Mouse (Mus musculus) stomach, embryonic 14.5 days (tissue): ENCODE results near the gene Tmem42. TPM values are rescaled to one million over a fixed set of nuclear protein-coding genes. Genes with fewer than 3 reads are reported as not detected.

Experiments
- ATAC-seq: fragments of 200-750 bp; cut with Nextera tagmentation; 2 replicates; pipeline ENCODE4 v1.8.0; 2017; ENCODE audit warnings: low read depth, moderate TSS enrichment; ENCODE audit not compliant: insufficient number of reproducible peaks, insufficient read depth, low FRiP score
- H3K27ac ChIP-seq: fragments of 300-500 bp; sonication (generic); 2 replicates; pipeline ENCODE4 v1.5.1; 2014; ENCODE audit warnings: mild to moderate bottlenecking, low read length, moderate library complexity, mixed read lengths
- H3K27me3 ChIP-seq: fragments of 300-500 bp; sonication (generic); 2 replicates; pipeline ENCODE4 v1.6.1; 2014; ENCODE audit warnings: low read length, control low read depth, mixed read lengths; ENCODE audit not compliant: control insufficient read depth, insufficient read depth
- H3K36me3 ChIP-seq: fragments of 300-500 bp; sonication (generic); 2 replicates; pipeline ENCODE4 v1.6.1; 2014; ENCODE audit warnings: mild to moderate bottlenecking, control low read depth, low read length, moderate library complexity, mixed read lengths; ENCODE audit not compliant: control insufficient read depth, insufficient read depth
- H3K4me1 ChIP-seq: fragments of 300-500 bp; sonication (generic); 2 replicates; pipeline ENCODE4 v1.6.1; 2014; ENCODE audit warnings: low read length, control low read depth, mixed read lengths; ENCODE audit not compliant: control insufficient read depth, insufficient read depth
- H3K4me2 ChIP-seq: fragments of 300-500 bp; sonication (generic); replicated peaks from 2 replicates; pipeline ENCODE4 v1.6.1; 2014; ENCODE audit warnings: low read depth, low read length, control low read depth
- H3K4me3 ChIP-seq: fragments of 300-500 bp; sonication (generic); 2 replicates; pipeline ENCODE4 v1.5.1; 2014; ENCODE audit warnings: low read depth, low read length, control low read depth
- H3K9ac ChIP-seq: fragments of 300-500 bp; sonication (generic); replicated peaks from 2 replicates; pipeline ENCODE4 v1.6.1; 2014; ENCODE audit warnings: low read depth, mild to moderate bottlenecking, control low read depth, low read length, moderate library complexity, mixed read lengths
- H3K9me3 ChIP-seq: fragments of 300-500 bp; sonication (generic); 2 replicates; pipeline ENCODE4 v1.6.1; 2016; ENCODE audit warnings: low read depth, low read length, control low read depth; ENCODE audit not compliant: control insufficient read depth
- WGBS: fragments of 180-500 bp; shearing (Covaris S2); extraction: QIAGEN DNeasy Blood & Tissue Kit; methylation state at CpG from one replicate; pipeline ENCODE4 v1.1.7; 2014; 5-methylcytosine and 5-hydroxymethylcytosine counted together
- polyA plus RNA-seq: library from polyadenylated mRNA; unstranded; fragments of >200 nt; fragmentation: Nextera tagmentation; extraction: Ambion mirVana; gene quantifications from 2 replicates; pipeline ENCODE4 v1.2.1, GENCODE M21; 2014

Gene Tmem42
- polyA plus RNA-seq, 1 experiment from 2014 or later = 24.9 TPM

DNA sequence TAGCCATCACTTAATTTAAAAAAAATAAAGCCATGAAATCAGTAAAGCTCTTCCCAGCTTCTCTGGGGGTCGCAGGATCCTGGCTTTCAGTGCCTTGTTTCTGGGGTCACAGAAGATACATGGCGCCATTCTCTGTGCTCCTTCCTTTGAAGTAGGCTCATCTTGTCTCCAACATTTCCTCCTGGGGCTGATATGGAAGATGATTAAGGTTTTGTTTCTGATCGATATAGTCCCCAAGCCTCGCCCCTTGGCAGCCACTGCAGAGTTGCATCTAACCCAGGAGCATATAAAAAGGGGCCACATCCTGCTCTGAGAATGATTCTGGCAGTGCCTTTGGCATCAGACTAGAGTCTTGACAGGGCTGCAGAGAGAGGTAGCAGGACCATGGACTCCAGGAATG is 13.3 kb downstream of the Tmem42 start, which contains the start of gene Tgm4:
Tgm4 (plus strand) TSS at position 301 of the 400 bp plus-strand sequence.
- no peaks in the 10 kb centered on the region for H3K27me3 ChIP-seq
- WGBS = 87% methylated on average over 4 of the region's 4 CpGs
- ATAC-seq = no peak
- no peak within 1 kb of the TSS for H3K27ac ChIP-seq
- no peak within 1 kb of the TSS for H3K9ac ChIP-seq
- H3K9me3 ChIP-seq = no peaks in the 10 kb centered on the region
- H3K36me3 ChIP-seq = no peaks in the 10 kb centered on the region
- H3K4me3 ChIP-seq = no peak within 1 kb of the TSS
- no peak within 1 kb of the TSS for H3K4me2 ChIP-seq
- H3K4me1 ChIP-seq = no peaks in the 10 kb centered on the region

DNA sequence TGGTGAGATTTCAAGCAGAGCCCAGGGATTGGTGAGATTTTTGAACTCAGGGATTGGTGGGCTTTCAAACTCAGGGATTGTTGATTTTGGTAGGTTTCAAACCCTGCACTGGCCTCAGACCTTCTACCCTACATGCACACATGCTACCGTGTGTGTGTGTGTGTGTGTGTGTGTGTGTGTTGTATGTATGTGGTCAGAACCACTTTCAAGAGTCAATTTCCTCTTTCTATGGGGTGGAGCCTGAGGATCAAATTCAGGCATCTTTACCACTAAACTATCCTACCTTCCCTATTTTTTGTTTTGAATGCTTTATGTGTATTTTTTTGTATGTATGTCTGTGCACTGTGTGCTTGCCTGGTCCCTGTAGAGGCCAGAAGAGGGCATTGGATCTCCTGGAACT is 26.5 kb downstream of the Tmem42 start:
- 89% methylated on average over 1 of the region's 1 CpGs for WGBS
- H3K9ac ChIP-seq = no peak overlapping the region
- no peak for ATAC-seq
- H3K4me3 ChIP-seq = no peak overlapping the region
- H3K27ac ChIP-seq = no peak overlapping the region
- no peaks in the 10 kb centered on the region for H3K27me3 ChIP-seq
- H3K36me3 ChIP-seq = no peaks in the 10 kb centered on the region
- no peaks in the 10 kb centered on the region for H3K9me3 ChIP-seq
- no peaks in the 10 kb centered on the region for H3K4me1 ChIP-seq
- H3K4me2 ChIP-seq = no peak overlapping the region

DNA sequence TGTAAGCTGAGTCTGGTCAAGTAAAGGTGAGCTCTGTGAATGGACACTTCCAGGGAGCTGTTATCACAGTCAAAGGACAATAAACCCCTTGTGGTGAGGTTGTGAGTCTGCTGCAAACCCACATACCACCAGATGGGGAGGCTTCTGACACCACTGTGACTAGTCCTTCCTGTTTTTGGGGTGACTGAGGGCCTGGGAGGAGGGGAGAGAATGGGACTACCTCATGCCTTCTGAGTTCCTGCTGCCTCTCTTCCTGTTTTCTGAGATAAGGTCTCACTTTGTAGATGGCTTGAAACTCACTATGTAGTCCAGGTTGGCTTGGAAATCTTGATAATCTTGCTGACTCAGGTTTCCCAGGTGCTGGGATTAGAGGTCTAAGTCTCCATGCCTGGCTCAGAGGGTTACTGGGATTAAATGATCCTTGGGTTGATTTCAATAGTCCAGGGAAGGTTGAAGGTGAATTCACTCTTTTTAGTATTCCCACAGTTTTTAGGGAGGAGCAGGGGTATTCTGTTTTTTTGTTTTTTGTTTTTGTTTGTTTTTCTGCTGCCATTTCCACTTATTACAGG is 37.7 kb downstream of the Tmem42 start:
- Histone ChIP-seq H3K4me2 (no peak overlapping the region), H3K27ac (no peak overlapping the region), H3K4me1 (no peaks in the 10 kb centered on the region), H3K9ac (no peak overlapping the region), H3K4me3 (no peak overlapping the region), H3K9me3 (no peaks in the 10 kb centered on the region), H3K27me3 (no peaks in the 10 kb centered on the region), H3K36me3 (no peaks in the 10 kb centered on the region)
- ATAC-seq = no peak

DNA sequence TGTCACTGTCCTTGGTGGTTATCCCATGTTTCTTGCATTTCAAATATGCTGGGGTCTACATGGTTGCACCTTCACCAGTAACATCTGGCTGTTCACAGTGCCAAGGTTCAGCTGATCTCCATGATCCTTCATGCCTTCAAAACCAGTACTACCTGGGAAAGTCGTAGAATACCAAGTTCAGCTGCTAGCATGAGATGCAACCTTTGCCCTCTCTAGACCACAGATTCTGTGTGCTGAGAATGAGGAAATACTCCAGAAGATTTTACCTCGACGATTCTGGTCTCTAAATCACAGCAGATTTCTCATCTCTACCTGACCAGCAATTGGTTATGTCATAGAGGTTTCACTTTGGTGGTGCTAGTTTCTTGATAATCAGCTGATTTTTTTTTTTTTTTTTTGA is 39.0 kb downstream of the Tmem42 start:
- Histone ChIP-seq H3K4me2 (no peak overlapping the region), H3K27me3 (no peaks in the 10 kb centered on the region), H3K36me3 (no peaks in the 10 kb centered on the region), H3K9ac (no peak overlapping the region), H3K27ac (no peak overlapping the region), H3K4me3 (no peak overlapping the region), H3K4me1 (no peaks in the 10 kb centered on the region), H3K9me3 (no peaks in the 10 kb centered on the region)
- WGBS = 75% methylated on average over 3 of the region's 3 CpGs
- no peak for ATAC-seq

Other genes starting within 250 kb of the Tmem42 start
- 7.2 and 7.8 TPM in 2 replicates for gene Tcaim, start 215.8 kb upstream of the Tmem42 start, polyA plus RNA-seq
- gene Gm35549, start 177.3 kb upstream of the Tmem42 start, polyA plus RNA-seq = 0.72 TPM in 1 of 2 replicates, not detected in the other
- 68.3 and 69.6 TPM in 2 replicates for gene Zfp445, start 155.3 kb upstream of the Tmem42 start, polyA plus RNA-seq
- 2.7 and 3.7 TPM in 2 replicates for gene Zkscan7, start 135.6 kb upstream of the Tmem42 start, polyA plus RNA-seq
- gene Zfp105, start 98.3 kb upstream of the Tmem42 start, polyA plus RNA-seq = 17.8 and 21.1 TPM in 2 replicates
- 34.1 and 39.0 TPM in 2 replicates for gene 1110059G10Rik, start 70.3 kb upstream of the Tmem42 start, polyA plus RNA-seq
- gene Kif15, start 70.3 kb upstream of the Tmem42 start, polyA plus RNA-seq = 63.6 and 75.7 TPM in 2 replicates
- 0.87 TPM in 1 of 2 replicates, not detected in the other for gene Tgm4, start 13.4 kb downstream of the Tmem42 start, polyA plus RNA-seq
- gene Zdhhc3, start 91.9 kb downstream of the Tmem42 start, polyA plus RNA-seq = 55.9 and 57.3 TPM in 2 replicates
- gene Exosc7, start 91.9 kb downstream of the Tmem42 start, polyA plus RNA-seq = 123 and 133 TPM in 2 replicates
- 0.26 TPM in 1 of 2 replicates, not detected in the other for gene Clec3b, start 129.6 kb downstream of the Tmem42 start, polyA plus RNA-seq
- gene Cdcp1, start 194.7 kb downstream of the Tmem42 start, polyA plus RNA-seq = 15.1 and 15.8 TPM in 2 replicates
- gene Tmem158, start 239.4 kb downstream of the Tmem42 start, polyA plus RNA-seq = 9.7 and 10.6 TPM in 2 replicates